Mouse (Mus musculus) erythroblast, embryonic 14.5 days (primary cell): ENCODE measurements around the gene Polr2l.

Experiments used
- GATA1 ChIP-seq: IDR thresholded peaks from 2 replicates; pipeline ENCODE4 v1.6.1; 2012; ENCODE audit warnings: low read length, inconsistent platforms, mixed read lengths
- TAL1 ChIP-seq: IDR thresholded peaks from 3 replicates; pipeline ENCODE4 v1.6.1; 2012; ENCODE audit warnings: low read length, inconsistent platforms, mixed read lengths

- TF ChIP-seq GATA1 (no peak), TAL1 (no peak)
Measured at GRCm38 (mm10) chr7:141495379-141495778, 20.4 kb upstream of the Polr2l start.
